Mouse (Mus musculus) ES-Bruce4 (cell line): ENCODE data around the gene Lurap1. TPM values are rescaled to one million over a fixed set of nuclear protein-coding genes. Genes with fewer than 3 reads are reported as not detected.
A peak's percentile ranks its signal among the peaks of the same experiment; 100 is the strongest.

Experiments
- H3K27ac ChIP-seq: 2 replicates; pipeline ENCODE4 v1.5.1; 2012; ENCODE audit warnings: low read length, inconsistent platforms; ENCODE audit not compliant: insufficient read depth
- H3K27me3 ChIP-seq: 2 replicates; pipeline ENCODE4 v1.6.1; 2012; ENCODE audit warnings: mild to moderate bottlenecking, low read length, inconsistent platforms; ENCODE audit not compliant: control insufficient read depth, poor library complexity, insufficient read depth, severe bottlenecking
- H3K36me3 ChIP-seq: 2 replicates; pipeline ENCODE4 v1.6.1; 2012; ENCODE audit warnings: inconsistent platforms, mild to moderate bottlenecking, low read length, moderate library complexity; ENCODE audit not compliant: control insufficient read depth, poor library complexity, insufficient read depth, severe bottlenecking
- H3K4me1 ChIP-seq: one replicate; pipeline ENCODE4 v1.8.1; 2011; ENCODE audit warnings: low read length; ENCODE audit not compliant: control insufficient read depth, insufficient read depth
- H3K4me3 ChIP-seq: 2 replicates; pipeline ENCODE4 v1.5.1; 2011; ENCODE audit warnings: low read depth, mild to moderate bottlenecking, low read length
- H3K9ac ChIP-seq: 2 replicates; pipeline ENCODE4 v1.6.1; 2012; ENCODE audit warnings: low read depth, mild to moderate bottlenecking, inconsistent platforms; ENCODE audit not compliant: poor library complexity, severe bottlenecking
- H3K9me3 ChIP-seq: replicated peaks from 2 replicates; pipeline ENCODE4 v1.6.1; 2012; ENCODE audit warnings: mild to moderate bottlenecking, low read length, inconsistent platforms; ENCODE audit not compliant: control insufficient read depth, poor library complexity, insufficient read depth, severe bottlenecking
- CTCF ChIP-seq: IDR thresholded peaks from one replicate; pipeline ENCODE4 v1.8.1; 2011; ENCODE audit warnings: low read depth, low read length
- EP300 ChIP-seq: IDR thresholded peaks from 2 replicates; pipeline ENCODE4 v1.6.1; 2011; ENCODE audit warnings: low read depth, low read length; ENCODE audit not compliant: insufficient read depth
- POLR2A ChIP-seq: IDR thresholded peaks from one replicate; pipeline ENCODE4 v1.8.1; 2011; ENCODE audit warnings: low read length; ENCODE audit not compliant: insufficient read depth
- polyA plus RNA-seq: library from polyadenylated mRNA; stranded (reverse); fragments of >200 nt; gene quantifications from 2 replicates; pipeline ENCODE4 v1.2.4, GENCODE M21; 2011; ENCODE audit warnings: low read depth; ENCODE audit not compliant: missing spikeins, insufficient read depth, insufficient read length

Lurap1 gene
- polyA plus RNA-seq, 1 experiment = 1.5 TPM

- Histone ChIP-seq H3K36me3 (no peaks in the 10 kb centered on the region), H3K27ac (no peak overlapping the region), H3K4me1 (peaks cover 2% of the 10 kb centered on the region), H3K4me3 (no peak overlapping the region), H3K9ac (no peak overlapping the region), H3K27me3 (no peaks in the 10 kb centered on the region), H3K9me3 (no peaks in the 10 kb centered on the region)
- TF ChIP-seq POLR2A (no peak), EP300 (no peak), CTCF (no peak)
Measured at GRCm38 (mm10) chr4:116174466-116175116, 23.5 kb upstream of the Lurap1 start.

DNA sequence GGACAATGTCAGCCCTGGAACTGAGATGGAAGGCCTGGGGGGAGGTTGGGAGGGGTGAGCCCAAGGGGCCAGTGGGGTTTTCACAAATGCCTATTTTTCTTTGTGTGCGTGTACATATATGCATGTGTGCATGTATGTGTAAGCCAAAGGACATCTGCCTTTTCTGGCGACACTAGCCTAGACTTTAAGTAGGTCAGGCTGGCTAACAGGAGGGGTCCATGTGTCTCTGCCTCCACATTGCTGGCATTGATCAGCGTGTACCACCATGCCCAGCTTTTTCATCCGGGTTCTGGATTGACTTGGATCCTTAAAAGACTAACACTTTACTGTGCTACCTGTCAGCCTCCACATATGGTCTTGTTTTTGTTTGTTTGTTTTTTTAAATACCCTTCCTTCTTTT is 22.6 kb upstream of the Lurap1 start:
- Histone ChIP-seq H3K4me3 (no peak overlapping the region), H3K4me1 (peaks cover 2% of the 10 kb centered on the region), H3K9me3 (no peaks in the 10 kb centered on the region), H3K36me3 (no peaks in the 10 kb centered on the region), H3K9ac (no peak overlapping the region), H3K27ac (no peak overlapping the region), H3K27me3 (no peaks in the 10 kb centered on the region)
- TF ChIP-seq POLR2A = no peak
- TF ChIP-seq EP300 = no peak
- no peak for TF ChIP-seq CTCF

GRCm38 (mm10) chr4:116173072-116173471 is 21.9 kb upstream of the Lurap1 start, which contains the start of the genes 1700042G07Rik and Gm49337:
1700042G07Rik (plus strand) TSS chr4:116173372.
Gm49337 (plus strand) TSS chr4:116173384.
- H3K27ac ChIP-seq = no peak within 1 kb of the TSS
- no peaks in the 10 kb centered on the region for H3K27me3 ChIP-seq
- peaks cover 2% of the 10 kb centered on the region for H3K4me1 ChIP-seq
- no peak within 1 kb of the TSS for H3K9ac ChIP-seq
- TF ChIP-seq EP300 = no peak
- no peak for TF ChIP-seq CTCF
- no peak for TF ChIP-seq POLR2A
- H3K4me3 ChIP-seq = no peak within 1 kb of the TSS
- no peaks in the 10 kb centered on the region for H3K36me3 ChIP-seq
- H3K9me3 ChIP-seq = no peaks in the 10 kb centered on the region

GRCm38 (mm10) chr4:116169353-116169672 is 18.2 kb upstream of the Lurap1 start:
- Histone ChIP-seq H3K27ac (no peak overlapping the region), H3K4me3 (no peak overlapping the region), H3K36me3 (no peaks in the 10 kb centered on the region), H3K9ac (no peak overlapping the region), H3K4me1 (peaks cover 4% of the 10 kb centered on the region), H3K27me3 (no peaks in the 10 kb centered on the region), H3K9me3 (no peaks in the 10 kb centered on the region)
- TF ChIP-seq POLR2A (no peak), CTCF (no peak), EP300 (no peak)

GRCm38 (mm10) chr4:116168617-116169352 is 17.6 kb upstream of the Lurap1 start:
- Histone ChIP-seq H3K27me3 (no peaks in the 10 kb centered on the region), H3K9ac (no peak overlapping the region), H3K4me1 (peaks cover 5% of the 10 kb centered on the region), H3K27ac (no peak overlapping the region), H3K9me3 (no peaks in the 10 kb centered on the region), H3K4me3 (no peak overlapping the region), H3K36me3 (no peaks in the 10 kb centered on the region)
- TF ChIP-seq CTCF = peak; percentile 40
- TF ChIP-seq POLR2A = no peak

GRCm38 (mm10) chr4:116167404-116167803 is 16.3 kb upstream of the Lurap1 start, which contains the start of gene Tspan1:
Tspan1 (minus strand) TSS chr4:116167601.
- no peaks in the 10 kb centered on the region for H3K27me3 ChIP-seq
- H3K9ac ChIP-seq = no peak within 1 kb of the TSS
- no peak within 1 kb of the TSS for H3K27ac ChIP-seq
- no peaks in the 10 kb centered on the region for H3K36me3 ChIP-seq
- no peaks in the 10 kb centered on the region for H3K9me3 ChIP-seq
- H3K4me3 ChIP-seq = no peak within 1 kb of the TSS
- H3K4me1 ChIP-seq = peaks cover 5% of the 10 kb centered on the region
- peak; percentile 53 for TF ChIP-seq CTCF
- no peak for TF ChIP-seq POLR2A
- no peak for TF ChIP-seq EP300
